8 mouse cellular contexts compared by ENCODE assay signal in genomic region chr2:130839528-130839873, GRCm38 (mm10).
DNase-seq lines count a peak whose midpoint lies in the region; ATAC-seq and TF ChIP-seq lines count a peak whose summit lies in the region.

No protein-coding gene starts in this region.

- H3K9me3 ChIP-seq in heart, embryonic 10.5 days, result no peaks in the 10 kb centered on the region
- H3K9me3 ChIP-seq in hindbrain, postnatal 0 days (ENCODE audit: low read length), result no peaks in the 10 kb centered on the region
- H3K9me3 ChIP-seq in midbrain, embryonic 15.5 days, result no peaks in the 10 kb centered on the region

- TF ChIP-seq CTCF in hindbrain, postnatal 0 days (IDR thresholded peaks at IDR 0.05; ENCODE audit: low read depth), result peak; percentile 42

- H3K4me2 ChIP-seq in hindbrain, postnatal 0 days (ENCODE audit: low read depth, low read length), result peak overlapping the region; percentile 63
- peak overlapping the region; percentile 61 for H3K4me2 ChIP-seq in midbrain, embryonic 15.5 days

- H3K4me1 ChIP-seq in heart, embryonic 10.5 days, result peaks cover 45% of the 10 kb centered on the region
- H3K4me1 ChIP-seq in hindbrain, postnatal 0 days (ENCODE audit: insufficient read depth, low read length), result peaks cover 9% of the 10 kb centered on the region; the same call in 1 of the 2 replicates
- H3K4me1 ChIP-seq in midbrain, embryonic 15.5 days, result peaks cover 33% of the 10 kb centered on the region

- peak overlapping the region; percentile 99 for H3K9ac ChIP-seq in hindbrain, postnatal 0 days (replicated peaks; ENCODE audit: low read length)
- H3K9ac ChIP-seq in midbrain, embryonic 15.5 days, result peak overlapping the region; percentile 98

- DNase-seq in heart, embryonic 10.5 days (ENCODE audit: low spot score), result no peak
- no peak for DNase-seq in heart, adult 9 months (ENCODE audit: low spot score in 2 of 2)
- peak; percentile 34 for DNase-seq in urinary bladder, adult 2 months (ENCODE audit: low spot score)
- no peak for DNase-seq in urinary bladder, adult 18-20 months (ENCODE audit: low spot score in 2 of 2)
- DNase-seq in hindbrain, postnatal 0 days (ENCODE audit: low spot score), result peak; percentile 80
- no peak for DNase-seq in yolk sac, embryonic 10.5 days (ENCODE audit: low spot score)
- DNase-seq in urinary bladder, postnatal 25 days (ENCODE audit: low spot score), result no peak

- H3K4me3 ChIP-seq in heart, embryonic 10.5 days, result peak overlapping the region; percentile 95
- H3K4me3 ChIP-seq in hindbrain, postnatal 0 days (ENCODE audit: low read length), result peak overlapping the region; percentile 95
- H3K4me3 ChIP-seq in midbrain, embryonic 15.5 days, result peak overlapping the region; percentile 93

- under 1% methylated on average over 19 of the region's 19 CpGs for WGBS in heart, embryonic 10.5 days
- WGBS in hindbrain, postnatal 0 days, result under 1% methylated on average over 19 of the region's 19 CpGs
- WGBS in midbrain, embryonic 15.5 days, result under 1% methylated on average over 19 of the region's 19 CpGs

- ATAC-seq in hindbrain, postnatal 0 days, result no peak; the same call in 1 of the 2 replicates
- no peak; the same call in 1 of the 2 replicates for ATAC-seq in midbrain, embryonic 15.5 days (replicated peaks)

- peak overlapping the region; percentile 97 for H3K27ac ChIP-seq in heart, embryonic 10.5 days
- H3K27ac ChIP-seq in hindbrain, postnatal 0 days, result peak overlapping the region; percentile 98
- H3K27ac ChIP-seq in midbrain, embryonic 15.5 days, result peak overlapping the region; percentile 98

- H3K36me3 ChIP-seq in heart, embryonic 10.5 days, result peaks cover 31% of the 10 kb centered on the region
- no peaks in the 10 kb centered on the region; the same call in 1 of the 2 replicates for H3K36me3 ChIP-seq in hindbrain, postnatal 0 days (ENCODE audit: insufficient read depth, low read length)
- no peaks in the 10 kb centered on the region for H3K36me3 ChIP-seq in midbrain, embryonic 15.5 days (replicated peaks)

- no peaks in the 10 kb centered on the region for H3K27me3 ChIP-seq in heart, embryonic 10.5 days (ENCODE audit: insufficient read depth, poor library complexity, severe bottlenecking)
- no peaks in the 10 kb centered on the region for H3K27me3 ChIP-seq in hindbrain, postnatal 0 days (ENCODE audit: insufficient read depth, low read length)
- H3K27me3 ChIP-seq in midbrain, embryonic 15.5 days (replicated peaks), result no peaks in the 10 kb centered on the region

Comparison
In these comparisons a context has a peak if more than half of its experiments do, and no peak if none do; other contexts are left out.
1. DNase-seq: peak in urinary bladder, adult 2 months (single experiment) and hindbrain, postnatal 0 days (single experiment); none in heart, embryonic 10.5 days (single experiment), heart, adult 9 months (0 of 2), urinary bladder, adult 18-20 months (0 of 2), yolk sac, embryonic 10.5 days (single experiment) and urinary bladder, postnatal 25 days (single experiment).
2. Peak in every context shown above with its lines, with median percentiles within 50 percentile points of each other: H3K27ac ChIP-seq and H3K4me3 ChIP-seq.